Mouse (Mus musculus) adrenal gland, adult 18-20 months (tissue): ENCODE data around the gene Gm10306. TPM values are rescaled to one million over a fixed set of nuclear protein-coding genes. Genes with fewer than 3 reads are reported as not detected.

Experiments
- DNase-seq, 2 experiments: peaks; one replicate each; pipeline ENCODE4 v3.0.0; 2021 to 2022; ENCODE audit warnings: low spot score in 2 of 2
- total RNA-seq, 2 experiments: library from RNA; stranded (reverse); gene quantifications; 1 replicate in 1 of 2; 2 replicates in 1 of 2; pipeline ENCODE4 v1.2.3; 2021

Gm10306 gene
- total RNA-seq, 2 experiments from 2014 or later: not detected

- DNase-seq: no peak
These were observed 49.2 kb downstream of the Gm10306 start for GRCm38 (mm10) chr4:94605591-94605990.

Other genes with a start within 250 kb of the Gm10306 start
- 1 to 10 TPM; 6.0 to 6.7 TPM for gene Caap1, start 250 bp downstream of the Gm10306 start, total RNA-seq
- gene Plaa, start 46.7 kb downstream of the Gm10306 start, total RNA-seq: 10 to 100 TPM; 56.0 to 60.5 TPM
- 10 to 100 TPM; 10.4 to 11.9 TPM for gene Ift74, start 57.9 kb downstream of the Gm10306 start, total RNA-seq
- under 1 TPM in 1 of 2 experiments, not detected in 1; 0.10 TPM for gene Lrrc19, start 93.6 kb downstream of the Gm10306 start, total RNA-seq
- gene Tek, start 182.7 kb downstream of the Gm10306 start, total RNA-seq: 10 to 100 TPM; 40.5 to 45.1 TPM